Mouse (Mus musculus) MEL (cell line): ENCODE measurements at regions not wholly inside any gene's neighbourhood (a gene's known extent, or its start where the extent isn't known, plus 50 kb on each side); places are given as distances from the start of the nearest gene placed in this dataset.
"Not testable (repeated sequence)": the region's sequence is repeated elsewhere in the genome, so short reads cannot be mapped to it uniquely, and the experiment has no call there.

Experiments
- DNase-seq: peaks from one replicate; pipeline ENCODE4 v3.0.0; 2011; ENCODE audit warnings: low read depth, low spot score
- H3K27ac ChIP-seq: 2 replicates; pipeline ENCODE4 v1.5.1; 2012; ENCODE audit warnings: low read depth, mild to moderate bottlenecking, control low read depth, low read length, moderate library complexity; ENCODE audit not compliant: control insufficient read depth
- H3K27me3 ChIP-seq, 2 experiments: fragments of 150-350 bp in 1 of 2; sonication (generic) in 1 of 2; 2 replicates each; pipeline ENCODE4 v1.6.1; 2012; ENCODE audit warnings: low read length in 2 of 2, mild to moderate bottlenecking in 2 of 2, improper control_type of control experiment in 1 of 2, moderate library complexity in 1 of 2; ENCODE audit not compliant: insufficient read depth in 2 of 2, control insufficient read depth in 1 of 2
- H3K36me3 ChIP-seq, 2 experiments: 2 replicates each; pipeline ENCODE4 v1.6.1; 2012 to 2014; ENCODE audit warnings: low read length in 2 of 2, improper control_type of control experiment in 1 of 2, inconsistent platforms in 1 of 2, mild to moderate bottlenecking in 1 of 2; ENCODE audit not compliant: insufficient read depth in 2 of 2, control insufficient read depth in 1 of 2
- H3K4me1 ChIP-seq, 2 experiments: fragments of 150-350 bp in 1 of 2; sonication (generic) in 1 of 2; 2 replicates each; pipeline ENCODE4 v1.6.1; 2012; ENCODE audit warnings: low read length in 2 of 2, improper control_type of control experiment in 1 of 2, mild to moderate bottlenecking in 1 of 2; ENCODE audit not compliant: insufficient read depth in 2 of 2, control insufficient read depth in 1 of 2
- H3K4me3 ChIP-seq, 2 experiments: fragments of 150-350 bp in 1 of 2; sonication (generic) in 1 of 2; 2 replicates each; pipeline ENCODE4 v1.5.1; 2012; ENCODE audit warnings: low read depth in 2 of 2, low read length in 2 of 2, mild to moderate bottlenecking in 2 of 2, moderate library complexity in 2 of 2, control low read depth in 1 of 2, improper control_type of control experiment in 1 of 2; ENCODE audit not compliant: control insufficient read depth in 1 of 2, insufficient read depth in 1 of 2
- H3K79me2 ChIP-seq: 2 replicates; pipeline ENCODE4 v1.6.1; 2012; ENCODE audit warnings: mild to moderate bottlenecking, low read length, moderate library complexity; ENCODE audit not compliant: control insufficient read depth, poor library complexity, insufficient read depth
- H3K9ac ChIP-seq: 2 replicates; pipeline ENCODE4 v1.6.1; 2012; ENCODE audit warnings: low read depth, mild to moderate bottlenecking, control low read depth, low read length, moderate library complexity; ENCODE audit not compliant: control insufficient read depth, poor library complexity, severe bottlenecking
- H3K9me3 ChIP-seq: fragments of 150-350 bp; sonication (generic); replicated peaks from 2 replicates; pipeline ENCODE4 v1.6.1; 2012; ENCODE audit warnings: mild to moderate bottlenecking, low read length, improper control_type of control experiment, moderate library complexity; ENCODE audit not compliant: insufficient read depth
- CHD2 ChIP-seq: IDR thresholded peaks from 2 replicates; pipeline ENCODE4 v1.6.1; 2011; ENCODE audit warnings: low read length, improper control_type of control experiment
- ETS1 ChIP-seq: IDR thresholded peaks from 2 replicates; pipeline ENCODE4 v1.6.1; 2012; ENCODE audit warnings: low read depth, mild to moderate bottlenecking, inconsistent platforms, low read length, improper control_type of control experiment, moderate library complexity
- GABPA ChIP-seq: IDR thresholded peaks from 2 replicates; pipeline ENCODE4 v1.6.1; 2012; ENCODE audit warnings: low read depth, mild to moderate bottlenecking, inconsistent platforms, low read length, improper control_type of control experiment, moderate library complexity
- GATA1 ChIP-seq: IDR thresholded peaks from 2 replicates; pipeline ENCODE4 v1.6.1; 2011; ENCODE audit warnings: low read depth, low read length, improper control_type of control experiment
- JUND ChIP-seq: IDR thresholded peaks from 2 replicates; pipeline ENCODE4 v1.6.1; 2011; ENCODE audit warnings: low read depth, mild to moderate bottlenecking, improper control_type of control experiment, low read length
- MAX ChIP-seq: IDR thresholded peaks from 2 replicates; pipeline ENCODE4 v1.6.1; 2011; ENCODE audit warnings: low read length, improper control_type of control experiment
- MAZ ChIP-seq: IDR thresholded peaks from 2 replicates; pipeline ENCODE4 v1.6.1; 2012; ENCODE audit warnings: low read depth, mild to moderate bottlenecking, inconsistent platforms, low read length, improper control_type of control experiment
- MEF2A ChIP-seq: IDR thresholded peaks from 2 replicates; pipeline ENCODE4 v1.6.1; 2014; ENCODE audit warnings: low read depth, mild to moderate bottlenecking, inconsistent platforms, low read length, improper control_type of control experiment; ENCODE audit not compliant: poor library complexity, insufficient replicate concordance, severe bottlenecking; ENCODE audit errors: extremely low read depth
- MXI1 ChIP-seq: IDR thresholded peaks from 2 replicates; pipeline ENCODE4 v1.6.1; 2011; ENCODE audit warnings: mild to moderate bottlenecking, low read depth, low read length, improper control_type of control experiment
- MYB ChIP-seq: IDR thresholded peaks from 2 replicates; pipeline ENCODE4 v1.6.1; 2011; ENCODE audit warnings: mild to moderate bottlenecking, low read depth, low read length, improper control_type of control experiment
- NELFE ChIP-seq: IDR thresholded peaks from 2 replicates; pipeline ENCODE4 v1.6.1; 2011; ENCODE audit warnings: low read depth, low read length, improper control_type of control experiment
- NRF1 ChIP-seq: IDR thresholded peaks from 2 replicates; pipeline ENCODE4 v1.6.1; 2014; ENCODE audit warnings: low read depth, mild to moderate bottlenecking, inconsistent platforms, low read length, improper control_type of control experiment, moderate library complexity; ENCODE audit not compliant: poor library complexity, insufficient read depth, severe bottlenecking
- POLR2AphosphoS5 ChIP-seq: IDR thresholded peaks from 2 replicates; pipeline ENCODE4 v1.6.1; 2012; ENCODE audit warnings: low read depth, borderline replicate concordance, mild to moderate bottlenecking, inconsistent platforms, low read length, moderate library complexity, mixed read lengths
- RAD21 ChIP-seq: IDR thresholded peaks from 2 replicates; pipeline ENCODE4 v1.6.1; 2011; ENCODE audit warnings: mild to moderate bottlenecking, low read depth, low read length, improper control_type of control experiment
- RCOR1 ChIP-seq: IDR thresholded peaks from 2 replicates; pipeline ENCODE4 v1.6.1; 2012; ENCODE audit warnings: low read depth, mild to moderate bottlenecking, inconsistent platforms, low read length, improper control_type of control experiment
- SIN3A ChIP-seq: IDR thresholded peaks from 2 replicates; pipeline ENCODE4 v1.6.1; 2012; ENCODE audit warnings: low read length, improper control_type of control experiment, inconsistent platforms
- TAL1 ChIP-seq: IDR thresholded peaks from 2 replicates; pipeline ENCODE4 v1.6.1; 2012; ENCODE audit warnings: mild to moderate bottlenecking, inconsistent platforms, low read length, moderate library complexity, mixed read lengths
- TCF12 ChIP-seq: IDR thresholded peaks from 2 replicates; pipeline ENCODE4 v1.6.1; 2014; ENCODE audit warnings: low read depth, mild to moderate bottlenecking, inconsistent platforms, low read length, improper control_type of control experiment, moderate library complexity
- UBTF ChIP-seq: IDR thresholded peaks from 2 replicates; pipeline ENCODE4 v1.6.1; 2012; ENCODE audit warnings: low read depth, mild to moderate bottlenecking, inconsistent platforms, low read length, improper control_type of control experiment, moderate library complexity, borderline replicate concordance; ENCODE audit not compliant: insufficient read depth
- ZNF384 ChIP-seq: IDR thresholded peaks from 2 replicates; pipeline ENCODE4 v1.6.1; 2012; ENCODE audit warnings: low read depth, mild to moderate bottlenecking, inconsistent platforms, low read length, improper control_type of control experiment

GRCm38 (mm10) chr4:8070693-8071092 is 168.1 kb downstream of the Car8 start:
- not testable (repeated sequence) for H3K9ac ChIP-seq, H3K79me2 ChIP-seq, H3K27ac ChIP-seq, H3K4me1 ChIP-seq, H3K27me3 ChIP-seq, H3K4me3 ChIP-seq, H3K36me3 ChIP-seq, DNase-seq, H3K9me3 ChIP-seq

GRCm38 (mm10) chr4:8068086-8068485 is 170.8 kb downstream of the Car8 start:
- no peaks in the 10 kb centered on the region for H3K79me2 ChIP-seq
- no peak overlapping the region for H3K9ac ChIP-seq
- no peaks in the 10 kb centered on the region for H3K36me3 ChIP-seq
- no peaks in the 10 kb centered on the region for H3K4me1 ChIP-seq
- H3K27ac ChIP-seq, result no peak overlapping the region
- no peak for TF ChIP-seq JUND
- TF ChIP-seq RAD21, result no peak
- TF ChIP-seq CHD2, result no peak
- no peak for TF ChIP-seq MXI1
- TF ChIP-seq NELFE, result no peak
- TF ChIP-seq TAL1, result no peak
- no peak for TF ChIP-seq NRF1
- no peak for TF ChIP-seq GATA1
- no peak for TF ChIP-seq MYB
- no peak for TF ChIP-seq MAX
- TF ChIP-seq GABPA, result no peak
- TF ChIP-seq TCF12, result no peak
- no peak for TF ChIP-seq UBTF
- no peak for TF ChIP-seq MEF2A
- no peak for TF ChIP-seq ETS1
- TF ChIP-seq, all 39 proteins: peak for 0
- no peaks in the 10 kb centered on the region for H3K9me3 ChIP-seq
- no peaks in the 10 kb centered on the region for H3K27me3 ChIP-seq
- H3K4me3 ChIP-seq, result no peak overlapping the region
- no peak for DNase-seq

- no peaks in the 10 kb centered on the region for H3K79me2 ChIP-seq
- H3K9me3 ChIP-seq, result no peaks in the 10 kb centered on the region
- H3K4me3 ChIP-seq, result no peak overlapping the region
- H3K27ac ChIP-seq, result no peak overlapping the region
- no peak overlapping the region for H3K9ac ChIP-seq
- no peaks in the 10 kb centered on the region for H3K4me1 ChIP-seq
- TF ChIP-seq MAZ (no peak), RCOR1 (no peak), NELFE (no peak), MEF2A (no peak), SIN3A (no peak), ZNF384 (no peak), POLR2AphosphoS5 (no peak), MYB (no peak), GATA1 (no peak)
- H3K36me3 ChIP-seq, result no peaks in the 10 kb centered on the region
- no peak for DNase-seq
- H3K27me3 ChIP-seq, result no peaks in the 10 kb centered on the region
These were observed 197.1 kb downstream of the Car8 start for GRCm38 (mm10) chr4:8041776-8042175.
